Mouse (Mus musculus): ENCODE measurements around the gene Gm10644. TPM values are rescaled to one million over a fixed set of nuclear protein-coding genes. Genes with fewer than 3 reads are reported as not detected.
"Not testable (repeated sequence)": the region's sequence is repeated elsewhere in the genome, so short reads cannot be mapped to it uniquely, and the experiment has no call there.

Gm10644 gene
- total and polyA plus RNA-seq, 2 experiments from 2014 or later = 0.56 to 1.7 TPM

- H3K27me3 ChIP-seq (ENCODE audit: insufficient read depth, low read length) = no peaks in the 10 kb centered on the region
- WGBS = 14% methylated on average over 12 of the region's 12 CpGs
- H3K4me3 ChIP-seq (ENCODE audit: low read length) = peak overlapping the region; percentile 77; the same call in 1 of the 2 replicates
- H3K9ac ChIP-seq (replicated peaks; ENCODE audit: low read length) = no peak overlapping the region
- peak overlapping the region; percentile 81 for H3K4me2 ChIP-seq (ENCODE audit: low read depth, low read length)
- ATAC-seq = no peak
- 0 out of 2 replicates have a peak, but pooled peaks cover 4% of the 10 kb centered on the region for H3K4me1 ChIP-seq (ENCODE audit: insufficient read depth, low read length)
- no peaks in the 10 kb centered on the region for H3K9me3 ChIP-seq (ENCODE audit: low read length)
- TF ChIP-seq CTCF (IDR thresholded peaks at IDR 0.05; ENCODE audit: low read depth) = no peak
- H3K27ac ChIP-seq = 0 out of 2 replicates have a peak overlapping the region, but pooled peaks have one; percentile 91
- no peak for DNase-seq (ENCODE audit: low spot score)
- H3K36me3 ChIP-seq (ENCODE audit: insufficient read depth, low read length) = peaks cover 21% of the 10 kb centered on the region
These were observed 41.0 kb upstream of the Gm10644 start for GRCm38 (mm10) chr8:83995973-83996372.

GRCm38 (mm10) chr8:83994030-83994429, 39.0 kb upstream of the Gm10644 start:
- TF ChIP-seq CTCF (IDR thresholded peaks at IDR 0.05; ENCODE audit: low read depth) = no peak
- H3K27ac ChIP-seq = no peak overlapping the region
- no peaks in the 10 kb centered on the region for H3K9me3 ChIP-seq (ENCODE audit: low read length)
- H3K4me1 ChIP-seq (ENCODE audit: insufficient read depth, low read length) = 0 out of 2 replicates have a peak, but pooled peaks cover 2% of the 10 kb centered on the region
- no peak for DNase-seq (ENCODE audit: low spot score)
- H3K4me2 ChIP-seq (ENCODE audit: low read depth, low read length) = no peak overlapping the region
- H3K9ac ChIP-seq (replicated peaks; ENCODE audit: low read length) = no peak overlapping the region
- peaks cover 33% of the 10 kb centered on the region for H3K36me3 ChIP-seq (ENCODE audit: insufficient read depth, low read length)
- no peak for ATAC-seq
- WGBS = 88% methylated on average over 3 of the region's 3 CpGs
- no peaks in the 10 kb centered on the region for H3K27me3 ChIP-seq (ENCODE audit: insufficient read depth, low read length)
- no peak overlapping the region for H3K4me3 ChIP-seq (ENCODE audit: low read length)

- Histone ChIP-seq H3K36me3 (ENCODE audit: insufficient read depth, low read length) (peaks cover 43% of the 10 kb centered on the region), H3K27me3 (ENCODE audit: insufficient read depth, low read length) (no peaks in the 10 kb centered on the region), H3K4me1 (ENCODE audit: insufficient read depth, low read length) (no peaks in the 10 kb centered on the region), H3K4me3 (ENCODE audit: low read length) (no peak overlapping the region), H3K9me3 (ENCODE audit: low read length) (no peaks in the 10 kb centered on the region), H3K9ac (replicated peaks; ENCODE audit: low read length) (no peak overlapping the region), H3K27ac (no peak overlapping the region), H3K4me2 (ENCODE audit: low read depth, low read length) (no peak overlapping the region)
- no peak for TF ChIP-seq CTCF (IDR thresholded peaks at IDR 0.05; ENCODE audit: low read depth)
- no peak for DNase-seq (ENCODE audit: low spot score)
- no peak for ATAC-seq
- WGBS = 88% methylated on average over 2 of the region's 2 CpGs
These were observed 37.5 kb upstream of the Gm10644 start for GRCm38 (mm10) chr8:83992488-83992887.

- Histone ChIP-seq H3K4me3 (ENCODE audit: low read length) (no peak overlapping the region), H3K9me3 (ENCODE audit: low read length) (no peaks in the 10 kb centered on the region), H3K9ac (replicated peaks; ENCODE audit: low read length) (no peak overlapping the region), H3K4me2 (ENCODE audit: low read depth, low read length) (no peak overlapping the region), H3K27ac (no peak overlapping the region), H3K36me3 (ENCODE audit: insufficient read depth, low read length) (peaks cover 59% of the 10 kb centered on the region), H3K4me1 (ENCODE audit: insufficient read depth, low read length) (no peaks in the 10 kb centered on the region), H3K27me3 (ENCODE audit: insufficient read depth, low read length) (no peaks in the 10 kb centered on the region)
- ATAC-seq (no peak), DNase-seq (ENCODE audit: low spot score) (no peak)
- WGBS = 93% methylated on average over 14 of the region's 14 CpGs
- no peak for TF ChIP-seq CTCF (IDR thresholded peaks at IDR 0.05; ENCODE audit: low read depth)
These were observed 35.2 kb upstream of the Gm10644 start for GRCm38 (mm10) chr8:83990170-83990569.

- Histone ChIP-seq H3K9me3 (ENCODE audit: low read length) (no peaks in the 10 kb centered on the region), H3K9ac (replicated peaks; ENCODE audit: low read length) (no peak overlapping the region), H3K4me2 (ENCODE audit: low read depth, low read length) (no peak overlapping the region), H3K27me3 (ENCODE audit: insufficient read depth, low read length) (no peaks in the 10 kb centered on the region), H3K4me1 (ENCODE audit: insufficient read depth, low read length) (no peaks in the 10 kb centered on the region), H3K27ac (no peak overlapping the region), H3K4me3 (ENCODE audit: low read length) (no peak overlapping the region), H3K36me3 (ENCODE audit: insufficient read depth, low read length) (peaks cover 63% of the 10 kb centered on the region)
- ATAC-seq = no peak
- DNase-seq (ENCODE audit: low spot score) = no peak
- no peak for TF ChIP-seq CTCF (IDR thresholded peaks at IDR 0.05; ENCODE audit: low read depth)
- 93% methylated on average over 7 of the region's 7 CpGs for WGBS
These were observed 34.2 kb upstream of the Gm10644 start for GRCm38 (mm10) chr8:83989243-83989642.

- WGBS = 95% methylated on average over 2 of the region's 2 CpGs
- not testable (repeated sequence) for DNase-seq (ENCODE audit: low spot score); H3K27me3 ChIP-seq (ENCODE audit: insufficient read depth, low read length); H3K9me3 ChIP-seq (ENCODE audit: low read length); H3K4me3 ChIP-seq (ENCODE audit: low read length); H3K27ac ChIP-seq; ATAC-seq; H3K4me1 ChIP-seq (ENCODE audit: insufficient read depth, low read length); H3K4me2 ChIP-seq (ENCODE audit: low read depth, low read length); H3K9ac ChIP-seq (replicated peaks; ENCODE audit: low read length)
- H3K36me3 ChIP-seq (ENCODE audit: insufficient read depth, low read length) = peaks cover 57% of the 10 kb centered on the region
- peak; percentile 36 for TF ChIP-seq CTCF (IDR thresholded peaks at IDR 0.05; ENCODE audit: low read depth)
These were observed 28.2 kb upstream of the Gm10644 start for GRCm38 (mm10) chr8:83983222-83983621.

GRCm38 (mm10) chr8:83982449-83982848, 27.4 kb upstream of the Gm10644 start:
- 90% methylated on average over 4 of the region's 4 CpGs for WGBS
- no peak for TF ChIP-seq CTCF (IDR thresholded peaks at IDR 0.05; ENCODE audit: low read depth)

More at GRCm38 (mm10) chr8:83982449-83982848, 27.4 kb upstream of the Gm10644 start:
- Histone ChIP-seq H3K4me2 (ENCODE audit: low read depth, low read length) (no peak overlapping the region), H3K4me1 (ENCODE audit: insufficient read depth, low read length) (peaks cover 3% of the 10 kb centered on the region; the same call in 1 of the 2 replicates), H3K27ac (no peak overlapping the region), H3K27me3 (ENCODE audit: insufficient read depth, low read length) (no peaks in the 10 kb centered on the region), H3K36me3 (ENCODE audit: insufficient read depth, low read length) (peaks cover 51% of the 10 kb centered on the region), H3K9me3 (ENCODE audit: low read length) (no peaks in the 10 kb centered on the region), H3K4me3 (ENCODE audit: low read length) (no peak overlapping the region), H3K9ac (replicated peaks; ENCODE audit: low read length) (no peak overlapping the region)
- no peak for ATAC-seq
- no peak for DNase-seq (ENCODE audit: low spot score)

All from hindbrain, postnatal 0 days (tissue).